Mouse (Mus musculus): ENCODE measurements around the gene Hoxa4.

Gene Hoxa4

DNA sequence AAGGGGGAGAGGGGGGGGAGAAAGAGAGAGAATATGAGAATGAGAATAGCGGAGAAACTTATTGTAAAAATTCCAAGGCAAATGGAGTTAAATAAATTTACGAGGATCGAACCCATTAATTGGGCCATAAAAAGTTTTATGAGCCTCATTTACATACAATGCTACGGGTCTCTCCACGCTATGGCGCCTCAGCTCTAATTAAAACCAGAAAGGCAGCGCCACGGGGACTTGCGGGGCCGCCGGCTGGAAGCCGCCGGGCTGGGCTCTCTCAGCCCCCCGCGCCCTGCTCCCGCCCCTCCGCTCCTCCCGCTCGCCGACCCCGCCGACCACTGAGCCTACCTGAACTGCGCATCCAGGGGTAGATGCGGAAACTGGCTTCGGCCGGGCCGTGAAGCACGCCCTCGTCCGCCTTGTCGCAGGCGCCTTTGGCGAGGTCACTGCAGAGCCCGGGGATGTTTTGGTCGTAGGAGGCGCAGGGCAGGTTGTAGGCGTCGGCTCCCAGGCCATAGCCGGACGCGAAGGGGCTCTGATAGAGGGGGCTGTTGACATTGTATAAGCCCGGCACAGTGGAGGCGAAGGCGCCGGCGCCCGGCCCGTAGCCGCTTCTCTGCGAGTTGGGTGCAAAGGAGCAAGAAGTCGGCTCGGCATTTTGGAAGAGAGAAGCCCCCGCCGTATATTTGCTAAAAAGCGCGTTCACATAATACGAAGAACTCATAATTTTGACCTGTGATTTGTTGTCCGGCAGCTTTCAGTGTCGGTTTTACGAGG lies 25.3 kb upstream of the Hoxa4 start:
- no peak for DNase-seq (ENCODE audit: low read depth, low spot score)

DNA sequence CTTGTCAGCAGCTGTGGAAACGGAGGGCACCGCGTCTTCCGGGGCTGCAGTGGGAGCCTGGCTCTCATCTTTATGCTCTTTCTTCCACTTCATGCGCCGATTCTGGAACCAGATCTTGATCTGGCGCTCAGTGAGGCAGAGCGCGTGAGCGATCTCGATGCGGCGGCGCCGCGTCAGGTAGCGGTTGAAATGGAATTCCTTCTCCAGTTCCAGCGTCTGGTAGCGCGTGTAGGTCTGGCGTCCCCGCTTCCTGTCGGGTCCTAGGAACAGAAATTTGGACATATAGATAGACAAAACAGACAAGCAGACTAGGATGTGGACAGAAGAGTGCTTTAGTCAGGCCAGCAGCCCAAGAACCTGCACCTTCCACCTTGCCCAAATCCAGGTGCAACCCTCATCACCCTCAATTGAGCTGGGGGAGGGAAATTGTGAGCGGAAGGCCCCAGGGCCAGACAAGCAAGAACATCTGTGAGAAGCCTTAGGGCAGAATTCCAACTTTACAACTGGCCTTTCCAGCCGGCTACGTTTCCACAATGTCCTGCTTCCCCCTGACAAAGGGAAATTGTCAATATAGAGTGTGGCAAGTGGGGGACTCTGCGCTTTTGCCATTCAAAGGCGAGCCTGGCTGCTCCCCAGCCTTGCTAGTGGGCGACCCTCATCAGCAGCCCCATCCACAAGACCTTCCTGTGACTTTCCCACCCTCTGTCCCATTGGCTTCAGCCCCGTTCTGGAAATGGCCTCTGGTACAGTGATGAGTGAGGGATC lies 24.4 kb upstream of the Hoxa4 start:
- no peak for DNase-seq (ENCODE audit: low read depth, low spot score)

DNA sequence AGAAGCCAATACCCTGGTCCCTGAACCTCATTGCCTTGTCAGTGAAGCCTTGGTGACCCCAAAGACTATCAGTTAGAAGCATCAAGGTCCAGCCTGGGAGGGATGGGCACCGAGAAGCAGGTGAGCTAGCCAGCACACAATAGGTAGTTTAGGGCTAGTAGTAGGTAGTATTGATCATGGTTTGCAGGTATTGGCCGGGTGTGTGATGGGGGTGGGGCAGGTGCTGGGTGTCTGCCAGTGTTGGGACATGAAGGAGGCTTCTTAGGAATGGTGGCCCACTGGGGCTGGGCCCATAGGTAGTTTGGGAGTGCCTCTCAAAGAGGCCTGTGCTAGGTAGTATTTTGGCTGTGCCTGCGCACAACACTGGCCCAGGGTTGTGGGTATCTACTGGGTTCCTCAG lies 23.5 kb upstream of the Hoxa4 start:
- DNase-seq (ENCODE audit: low read depth, low spot score): no peak

DNA sequence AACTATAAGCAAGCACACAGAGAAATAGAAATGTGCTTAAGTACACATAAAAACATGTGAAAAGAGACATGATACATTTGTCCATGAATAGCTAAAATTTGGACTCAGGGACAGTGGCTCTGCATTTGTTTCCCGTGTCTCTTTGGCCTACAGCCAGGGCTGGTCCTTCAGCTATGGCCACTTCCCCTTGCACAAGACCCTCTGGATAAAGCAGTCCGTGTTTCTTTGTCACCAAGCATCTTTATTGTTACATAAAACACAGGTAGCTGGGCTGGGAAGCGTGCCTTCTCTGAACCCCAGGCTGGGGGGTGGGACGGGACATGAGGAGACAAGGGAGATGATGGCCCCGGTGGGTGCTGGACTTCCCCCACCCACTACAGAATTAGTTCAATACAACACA lies 22.7 kb upstream of the Hoxa4 start:
- DNase-seq (ENCODE audit: low read depth, low spot score): no peak

DNA sequence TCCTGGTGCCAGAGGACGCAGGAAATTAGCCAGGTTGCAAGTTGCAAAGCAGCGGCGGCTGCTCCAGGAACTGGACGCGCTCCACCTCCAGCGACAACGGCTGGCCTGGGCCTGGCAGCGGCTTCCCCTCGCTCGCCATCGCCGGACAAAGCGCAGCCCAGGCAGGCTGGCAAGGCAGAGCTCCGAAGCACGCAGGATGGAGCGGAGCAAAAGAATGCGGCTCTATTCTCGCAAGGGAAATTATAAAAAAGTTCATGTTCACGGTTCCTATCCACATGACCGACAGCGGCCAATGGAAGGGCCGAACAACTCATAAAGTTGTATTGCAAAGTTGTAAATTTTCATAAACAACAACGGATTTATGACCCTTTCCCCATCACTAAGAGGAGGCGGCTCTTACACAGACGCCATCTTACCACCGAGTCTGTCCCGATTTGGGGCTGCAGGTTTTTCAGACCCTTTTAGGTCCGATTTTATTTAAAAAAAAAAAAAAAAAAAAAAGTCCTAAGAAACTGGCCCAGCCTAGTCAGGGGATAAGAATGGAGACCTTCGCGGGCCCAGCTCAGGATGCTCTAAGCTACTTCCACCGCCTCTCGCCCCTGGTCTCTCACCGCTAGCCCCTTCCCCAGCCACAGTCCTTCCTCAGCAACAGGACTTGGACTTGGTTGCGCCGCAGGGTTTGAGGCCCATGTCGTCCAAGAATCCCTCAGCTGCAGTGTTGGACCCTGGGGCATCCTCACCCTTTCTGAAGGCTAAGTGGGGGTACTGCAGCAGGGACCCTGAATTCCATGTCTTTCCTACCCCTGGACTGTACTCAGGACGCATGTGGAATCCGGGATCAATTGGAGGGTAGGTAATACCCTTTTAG lies 21.8 kb upstream of the Hoxa4 start, which contains the start of the genes Hoxa3 and Gm28308:
TSS of gene Hoxa3 (minus strand) at position 218 of the 868 bp plus-strand sequence.
TSS of gene Gm28308 (minus strand) at position 221 of the 868 bp plus-strand sequence.
- no peak for DNase-seq (ENCODE audit: low read depth, low spot score)

DNA sequence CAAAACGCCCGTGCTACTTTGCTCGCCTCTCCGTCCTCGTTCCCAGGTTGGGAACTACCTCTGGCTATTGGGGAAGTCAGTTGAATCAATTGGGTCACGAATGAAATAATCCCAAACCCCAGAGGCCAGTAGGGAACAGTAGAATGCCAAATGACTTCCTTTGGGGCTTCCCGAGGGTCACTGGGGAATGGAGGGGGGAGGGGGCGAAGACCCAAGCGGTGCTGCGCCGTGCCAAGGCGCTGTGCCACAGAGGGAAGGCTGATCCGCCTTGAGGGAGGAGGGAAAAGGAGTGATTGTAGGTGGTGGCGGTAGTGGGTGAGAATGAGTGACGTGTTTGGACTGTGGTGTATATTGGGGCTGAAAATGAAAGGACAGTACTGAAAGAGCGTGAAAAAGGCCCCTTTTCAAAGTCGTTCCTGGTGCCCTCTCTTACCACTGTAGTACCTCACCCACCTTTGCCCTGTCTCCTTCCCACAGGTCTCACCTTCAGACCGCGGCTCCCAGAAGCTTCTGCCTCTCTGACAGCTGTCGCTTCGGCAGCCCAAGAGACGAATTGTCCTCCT lies 21.1 kb upstream of the Hoxa4 start:
- DNase-seq (ENCODE audit: low read depth, low spot score): no peak

DNA sequence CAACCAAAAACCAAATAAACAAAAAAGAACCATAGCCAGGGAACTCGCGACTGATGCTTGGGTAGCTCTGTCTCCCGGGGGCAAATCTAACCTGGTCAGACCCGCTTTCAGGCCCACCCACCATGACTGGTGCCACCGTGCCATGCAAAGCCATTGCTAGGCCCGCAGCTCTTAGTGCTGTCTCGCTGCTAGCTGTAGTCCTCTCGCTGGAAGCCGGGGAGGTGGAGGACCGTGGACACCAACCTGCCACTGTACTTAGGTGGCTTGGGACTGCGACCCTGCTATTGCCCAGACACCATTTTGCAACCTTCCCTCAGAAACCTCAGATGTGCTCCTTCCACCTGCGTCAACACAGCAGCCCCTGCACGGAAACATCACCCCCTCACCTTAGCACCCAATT lies 20.4 kb upstream of the Hoxa4 start:
- no peak for DNase-seq (ENCODE audit: low read depth, low spot score)

DNA sequence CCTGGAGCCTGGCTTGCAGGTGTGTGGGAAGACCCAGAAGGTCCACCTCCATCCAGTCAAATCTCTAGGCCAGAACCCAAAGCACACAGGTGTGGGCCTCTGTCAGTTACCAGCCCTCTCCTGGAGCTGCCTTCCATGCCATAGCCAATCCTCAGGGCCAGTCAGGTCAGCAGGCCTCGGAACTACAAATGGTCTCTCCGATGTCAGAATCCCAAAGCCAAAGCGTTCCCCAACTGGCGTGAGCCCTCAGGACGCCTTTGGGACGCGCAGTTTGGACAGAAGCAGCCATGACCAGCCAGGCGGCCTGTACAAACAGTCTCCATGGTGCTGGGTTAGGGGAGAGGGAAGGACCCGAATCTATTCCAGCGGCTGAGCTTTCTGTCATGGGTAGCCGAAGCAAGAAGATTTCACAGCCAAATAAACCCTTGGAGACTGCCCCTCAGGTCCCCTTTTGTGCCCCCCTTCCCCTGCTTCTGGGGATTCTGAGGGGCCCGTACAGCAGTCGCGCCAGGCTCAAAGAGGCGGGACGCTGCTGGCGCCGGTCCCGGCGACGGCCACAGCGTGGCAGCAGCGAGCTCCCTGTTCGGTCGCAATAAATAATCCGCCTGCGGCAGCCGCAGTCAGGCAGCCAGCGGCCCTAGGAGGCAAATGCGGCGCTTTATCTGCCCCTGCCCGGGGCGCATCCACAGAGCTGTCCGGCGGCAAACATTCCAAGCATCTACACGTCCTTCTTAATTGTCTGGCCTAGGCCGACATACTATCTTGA lies 19.8 kb upstream of the Hoxa4 start:
- DNase-seq (ENCODE audit: low read depth, low spot score): peak; percentile 61

DNA sequence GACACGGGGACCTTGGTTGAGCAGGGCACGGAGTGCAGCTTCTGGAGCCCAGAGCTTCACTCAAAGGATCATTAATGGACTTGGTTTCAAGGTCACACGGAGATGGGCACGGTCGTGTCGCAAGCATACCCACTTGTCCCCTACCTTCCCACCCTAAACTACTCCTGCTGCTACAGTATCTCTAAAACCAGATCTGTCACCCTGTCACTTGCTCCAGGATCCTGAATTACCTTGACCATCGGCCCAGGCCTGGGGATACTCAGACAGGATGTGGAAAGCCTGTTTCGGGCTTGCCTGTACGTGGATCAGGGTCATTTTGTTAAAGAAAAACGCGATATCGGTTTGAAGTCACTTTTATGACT lies 18.1 kb upstream of the Hoxa4 start:
- no peak for DNase-seq (ENCODE audit: low read depth, low spot score)

DNA sequence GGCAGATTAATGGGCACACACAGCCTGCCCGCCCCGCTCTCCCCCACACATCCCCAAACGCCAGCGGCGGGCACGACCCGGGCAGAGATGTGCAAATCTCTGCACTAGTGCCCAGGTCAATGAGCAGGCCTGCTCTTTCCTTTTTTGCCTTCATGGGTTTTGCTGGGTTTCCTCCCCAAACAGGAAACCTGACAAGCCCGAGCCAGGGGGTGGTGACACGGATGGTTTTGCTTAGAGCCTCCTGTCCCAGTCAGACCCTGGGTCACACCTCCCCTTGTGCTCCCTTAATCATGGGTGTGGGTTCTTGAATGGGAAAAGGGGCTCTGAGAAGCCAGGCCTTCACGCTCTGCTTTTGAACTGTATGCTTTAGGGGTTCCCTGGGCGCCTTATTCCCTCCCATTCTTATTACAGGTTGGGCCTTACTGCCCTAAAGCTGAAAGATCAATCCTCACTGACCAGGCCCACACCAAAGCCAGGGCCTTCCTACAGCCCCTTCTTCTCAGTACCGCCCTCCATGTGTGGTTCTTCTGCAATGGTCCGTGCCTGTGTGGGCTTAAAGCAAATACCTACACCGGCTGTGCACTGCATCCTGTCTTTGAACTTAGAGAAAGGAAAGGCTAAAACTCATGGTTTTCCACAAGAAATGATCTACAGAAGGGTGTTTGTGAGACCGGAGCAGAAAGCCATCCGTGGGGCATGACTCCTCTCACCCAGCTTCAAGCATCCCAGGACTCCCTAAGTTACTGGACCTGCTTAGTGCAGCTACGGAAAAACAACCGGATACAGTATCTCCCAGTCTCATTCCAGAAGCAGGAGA lies 17.5 kb upstream of the Hoxa4 start:
- no peak for DNase-seq (ENCODE audit: low read depth, low spot score)

DNA sequence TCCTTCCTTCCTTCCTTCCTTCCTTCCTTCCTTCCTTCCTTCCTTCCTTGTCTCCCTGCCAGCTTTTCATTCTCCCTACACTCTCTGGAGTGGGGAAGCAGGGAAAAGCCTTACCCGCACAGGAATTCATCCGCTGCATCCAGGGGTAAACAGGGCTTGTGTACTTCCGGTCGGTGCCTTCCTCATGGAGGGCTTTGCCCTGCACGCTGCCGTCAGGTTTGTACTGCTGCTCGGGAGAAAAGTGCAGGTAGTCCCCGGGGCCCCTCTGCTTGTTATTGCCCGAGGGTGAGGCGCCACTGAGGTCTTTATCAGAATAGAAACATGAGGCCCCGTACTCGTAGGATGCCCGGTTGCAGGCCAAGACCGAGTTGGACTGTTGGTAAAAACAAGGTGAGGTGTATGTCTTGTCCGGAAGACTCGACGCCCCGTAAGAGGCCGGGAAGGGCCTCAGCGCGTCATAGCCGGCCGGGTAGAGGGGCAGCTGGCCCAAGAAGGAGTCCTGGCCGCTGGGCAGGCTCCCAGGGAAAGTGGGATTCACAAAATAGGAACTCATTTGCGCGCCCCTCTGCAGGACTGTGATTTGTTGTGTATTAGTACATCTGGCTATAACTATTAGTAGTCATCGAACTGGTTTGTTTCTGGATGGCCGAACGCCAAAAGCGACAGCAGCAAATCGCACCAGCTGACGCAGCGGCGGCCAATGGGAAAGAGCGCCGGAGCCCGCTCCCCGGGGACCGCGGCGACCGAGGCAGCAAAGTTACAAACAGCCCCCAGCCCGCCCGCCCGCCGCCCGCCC lies 16.7 kb upstream of the Hoxa4 start, which contains the start of gene Hoxa6:
TSS of gene Hoxa6 (minus strand) at position 651 of the 796 bp plus-strand sequence.
- no peak for DNase-seq (ENCODE audit: low read depth, low spot score)

DNA sequence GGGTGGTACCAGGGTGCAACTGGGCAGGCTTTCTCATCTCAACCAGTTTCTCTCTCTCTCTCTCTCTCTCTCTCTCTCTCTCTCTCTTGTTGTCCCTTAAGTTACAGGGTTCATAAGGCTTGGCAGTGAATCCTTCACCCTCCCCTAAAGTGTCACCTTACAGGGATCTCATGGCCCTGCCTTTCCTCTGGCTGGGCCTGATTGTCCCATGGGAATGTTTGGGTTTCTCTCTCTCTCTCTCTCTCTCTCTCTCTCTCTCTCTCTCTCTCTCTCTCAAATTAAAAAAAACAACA lies 16.1 kb upstream of the Hoxa4 start:
- DNase-seq (ENCODE audit: low read depth, low spot score): no peak

DNA sequence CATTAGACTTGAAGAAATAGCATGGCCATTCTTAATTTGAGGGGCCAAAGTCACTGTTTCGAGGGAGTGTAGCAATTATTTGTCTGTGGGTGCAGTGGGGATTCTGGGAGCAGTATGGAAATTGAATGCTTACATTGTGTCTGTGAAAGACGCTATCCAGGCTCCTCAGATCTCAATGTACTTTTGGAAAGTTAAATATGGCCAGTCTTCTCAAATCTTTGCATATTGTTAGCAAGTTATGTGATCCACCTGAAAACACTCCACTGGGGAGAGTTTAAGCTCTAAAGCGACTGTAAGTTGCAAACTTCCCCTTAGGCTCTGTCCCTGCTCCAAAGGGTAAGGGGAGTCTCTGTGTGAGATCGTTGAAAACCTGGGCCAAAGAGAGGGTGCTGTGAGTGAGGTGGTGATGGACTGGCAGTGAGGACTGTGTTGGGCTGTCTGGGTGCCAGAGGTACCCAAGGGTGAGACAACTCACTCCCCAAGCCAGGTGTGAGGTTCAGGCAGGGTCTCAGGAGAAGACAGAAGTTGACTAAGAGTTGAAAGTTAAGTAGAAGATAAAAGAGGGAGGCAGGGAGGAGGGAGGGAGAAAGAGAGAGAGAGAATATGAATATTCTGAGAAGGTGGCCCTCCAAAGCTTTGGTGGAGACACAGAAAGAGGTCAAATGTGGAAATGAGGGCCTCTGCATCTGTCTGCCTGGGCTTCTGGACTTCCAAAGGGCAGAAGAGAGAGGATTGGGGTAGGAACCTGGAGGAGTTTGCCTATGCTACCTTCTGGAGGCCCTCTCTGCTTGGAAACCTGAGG lies 15.5 kb upstream of the Hoxa4 start:
- no peak for DNase-seq (ENCODE audit: low read depth, low spot score)

DNA sequence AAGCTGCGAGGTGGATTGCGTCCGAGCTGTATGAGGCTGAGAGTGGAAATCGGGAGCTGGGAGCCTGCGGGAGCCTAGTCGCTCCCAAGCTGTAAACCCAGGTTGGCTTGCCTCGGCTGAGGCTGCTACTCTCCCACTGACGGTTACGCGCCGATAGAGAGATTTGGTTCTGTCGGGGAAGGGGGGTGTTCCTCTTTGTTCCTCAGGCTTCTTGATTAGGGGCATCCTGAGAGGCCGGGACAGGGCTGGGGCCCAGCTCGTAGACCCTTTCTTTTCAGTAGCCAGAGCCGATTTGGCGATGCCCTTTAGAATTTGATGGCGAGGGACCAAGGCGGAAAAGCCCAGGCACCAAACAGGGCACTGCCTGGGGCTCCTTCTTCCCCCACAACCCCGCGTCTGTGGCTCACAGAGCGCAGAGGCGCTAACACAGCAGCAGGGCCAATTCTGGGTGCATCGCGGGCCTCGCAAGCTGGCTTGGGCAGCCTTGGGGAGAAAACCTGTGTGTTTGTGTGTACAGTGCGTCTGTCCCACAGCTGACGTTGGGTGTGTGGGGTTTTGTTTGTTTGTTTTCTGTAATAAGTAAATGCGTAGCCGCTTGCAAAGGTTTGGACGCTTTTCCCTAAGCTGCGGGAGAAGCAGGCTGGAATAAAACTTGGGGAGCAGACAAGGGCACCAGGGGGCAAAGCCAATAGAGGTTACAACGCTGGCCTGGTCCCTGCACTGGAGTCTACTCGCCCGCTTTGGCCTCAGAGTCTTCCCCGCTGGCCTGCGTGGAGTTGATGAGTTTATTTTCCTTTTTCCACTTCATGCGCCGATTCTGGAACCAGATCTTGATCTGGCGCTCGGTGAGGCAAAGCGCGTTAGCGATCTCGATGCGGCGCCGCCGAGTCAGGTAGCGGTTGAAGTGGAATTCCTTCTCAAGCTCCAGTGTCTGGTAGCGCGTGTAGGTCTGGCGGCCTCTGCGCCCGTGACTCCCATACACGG lies 14.4 kb upstream of the Hoxa4 start:
- DNase-seq (ENCODE audit: low read depth, low spot score): no peak

DNA sequence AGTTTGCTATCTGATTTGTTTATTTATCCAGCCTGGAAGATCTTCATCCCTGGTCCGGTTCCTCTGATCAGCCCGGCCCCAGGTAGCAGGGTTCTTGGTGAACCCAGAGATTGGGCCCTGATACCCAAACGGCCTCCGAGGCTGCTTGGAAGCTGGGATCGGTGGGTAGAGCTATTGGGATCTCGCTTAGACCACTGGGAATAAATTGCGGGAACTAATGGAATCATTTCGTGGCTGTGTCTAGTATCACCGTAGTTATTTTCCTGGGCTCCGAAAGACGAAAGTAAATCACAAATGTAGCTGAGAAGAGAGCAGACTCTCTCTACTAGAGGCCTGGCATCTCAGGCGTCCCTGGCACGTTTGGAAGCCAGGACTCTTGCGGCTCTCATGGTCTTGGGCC lies 13.7 kb upstream of the Hoxa4 start:
- DNase-seq (ENCODE audit: low read depth, low spot score): no peak

DNA sequence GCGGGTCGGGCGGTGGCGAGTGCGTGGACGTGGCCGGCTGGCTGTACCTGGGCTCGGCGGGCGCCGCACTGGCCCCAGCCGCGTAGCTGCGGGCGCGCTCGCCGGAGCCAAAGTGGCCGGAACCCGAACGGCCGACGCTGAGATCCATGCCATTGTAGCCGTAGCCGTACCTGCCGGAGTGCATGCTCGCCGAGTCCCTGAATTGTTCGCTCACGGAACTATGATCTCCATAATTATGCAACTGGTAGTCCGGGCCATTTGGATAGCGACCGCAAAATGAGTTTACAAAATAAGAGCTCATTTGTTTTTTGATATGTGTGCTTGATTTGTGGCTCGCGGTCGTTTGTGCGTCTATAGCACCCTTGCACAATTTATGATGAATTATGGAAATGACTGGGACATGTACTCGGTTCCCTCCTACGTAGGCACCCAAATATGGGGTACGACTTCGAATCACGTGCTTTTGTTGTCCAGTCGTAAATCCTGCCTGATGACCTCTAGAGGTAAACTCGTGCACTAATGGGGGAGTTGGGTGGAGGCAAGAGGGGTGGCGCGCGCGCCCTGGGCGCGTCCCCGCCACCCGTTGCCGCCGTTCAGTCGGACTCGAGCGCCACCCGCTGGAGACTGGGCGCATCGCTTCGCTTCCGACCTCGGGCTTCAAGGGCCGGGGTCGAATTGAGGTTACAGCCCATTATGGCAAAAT lies 12.6 kb upstream of the Hoxa4 start, which contains the start of gene Hoxa5:
TSS of gene Hoxa5 (minus strand) at position 538 of the 703 bp plus-strand sequence.
- DNase-seq (ENCODE audit: low read depth, low spot score): peak; percentile 31
